Mouse (Mus musculus): ENCODE measurements at regions not wholly inside any gene's neighbourhood (a gene's known extent, or its start where the extent isn't known, plus 50 kb on each side); places are given as distances from the start of the nearest gene placed in this dataset.

DNA sequence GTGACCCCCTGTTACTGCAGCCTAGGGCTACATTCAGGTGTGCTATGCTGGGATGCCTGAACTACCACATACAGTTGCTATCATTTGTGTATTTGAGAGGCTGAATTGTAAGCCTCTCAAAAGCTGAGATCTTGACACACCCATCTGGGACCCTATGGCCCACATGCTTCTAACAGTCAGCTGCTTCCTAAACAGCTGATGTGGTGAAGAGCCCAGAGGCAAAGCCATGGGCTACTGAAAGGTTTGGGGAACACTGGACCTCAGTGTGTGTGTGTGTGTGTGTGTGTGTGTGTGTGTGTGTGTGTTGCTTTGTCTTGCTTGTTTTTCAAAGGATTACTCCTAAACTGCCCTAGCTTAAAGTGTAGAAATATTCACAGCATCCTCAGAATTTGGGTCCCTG lies 75.0 kb downstream of the Lbh start:
- no peak for DNase-seq

DNA sequence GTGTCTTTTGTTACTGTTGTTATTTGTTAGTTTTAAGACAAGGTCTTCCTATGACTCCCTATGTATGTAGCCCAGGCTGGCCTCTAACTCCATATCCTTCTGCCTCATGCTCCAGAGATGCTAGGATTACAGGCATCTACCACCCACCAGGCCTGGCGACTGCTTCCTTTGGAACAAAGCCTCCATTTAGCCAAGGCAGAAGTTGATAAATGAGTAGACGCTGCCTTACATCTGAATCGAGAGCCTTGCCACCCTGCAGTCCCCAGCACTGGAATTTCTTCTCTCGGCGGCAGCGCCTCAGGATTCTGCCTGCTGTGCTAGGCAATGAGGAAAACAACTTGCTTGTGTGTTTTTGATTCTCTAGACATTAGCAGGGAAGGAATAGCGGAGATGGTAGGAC lies 75.5 kb downstream of the Lbh start:
- DNase-seq: no peak

DNA sequence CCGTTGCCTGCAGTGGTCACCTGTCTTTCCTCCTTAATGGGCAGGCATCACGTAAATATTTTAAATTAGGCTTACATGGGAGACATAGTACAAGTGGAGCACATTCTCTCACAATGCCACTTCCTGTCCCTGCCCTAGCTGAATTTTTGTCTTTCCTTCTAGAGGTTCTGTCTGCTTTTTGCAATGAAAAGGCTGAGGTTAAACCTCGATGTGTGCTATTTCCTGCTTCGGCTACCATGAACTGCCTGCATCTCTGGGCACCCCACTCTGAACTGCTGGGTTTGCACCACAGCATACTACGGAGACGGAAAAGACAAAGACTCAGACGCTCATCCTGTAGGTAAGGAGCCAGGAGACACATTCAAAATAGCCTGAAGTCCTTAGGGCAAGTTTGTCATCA lies 78.4 kb downstream of the Lbh start:
- DNase-seq: no peak

DNA sequence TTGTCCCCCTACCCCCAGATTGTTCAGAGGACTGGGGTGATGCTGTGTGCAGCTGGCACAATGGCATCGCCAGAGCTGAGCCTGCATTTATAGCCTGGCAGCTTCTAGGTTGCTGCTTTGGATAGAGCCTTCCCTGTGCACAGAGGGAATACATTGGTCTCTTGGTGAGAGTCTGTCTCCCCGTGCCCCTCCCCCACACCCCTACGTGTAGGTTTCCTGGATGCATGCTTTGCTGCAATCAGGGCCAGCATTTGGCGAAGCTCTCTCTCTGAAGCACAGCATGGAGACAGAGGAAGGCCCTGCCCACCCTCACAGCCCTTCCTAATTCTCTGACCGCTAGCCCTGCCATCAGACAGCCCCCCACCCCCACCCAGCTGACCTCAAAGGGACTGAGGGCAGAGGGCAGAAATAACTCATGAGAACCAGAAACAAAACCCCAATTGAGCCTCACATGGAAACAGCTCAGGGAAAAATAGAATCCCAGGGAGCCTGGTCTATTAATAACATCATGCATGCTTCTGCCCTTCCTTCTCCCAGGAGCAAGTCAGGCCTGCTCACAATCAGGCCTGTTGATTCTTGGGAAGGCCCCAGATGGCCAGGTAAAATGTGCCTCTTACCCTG lies 79.3 kb downstream of the Lbh start:
- no peak for DNase-seq

DNA sequence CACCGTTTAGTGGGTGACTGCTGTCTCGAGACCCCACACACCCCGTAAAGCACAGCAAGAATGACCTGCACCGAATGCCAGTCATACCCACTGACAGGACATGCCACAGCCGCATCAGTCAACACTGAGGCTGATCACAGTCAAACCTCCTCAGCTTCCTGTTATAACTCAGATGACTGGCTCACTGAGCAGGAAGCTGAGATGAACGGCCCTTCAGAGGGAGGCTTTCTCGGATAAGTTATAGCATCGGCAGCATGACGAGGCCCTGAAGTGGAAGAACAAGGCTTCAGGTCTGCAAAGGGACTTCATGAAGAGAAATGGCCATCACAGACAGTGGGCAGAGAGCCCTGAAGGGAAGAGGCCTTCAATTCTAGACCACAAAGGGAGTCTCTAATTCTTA lies 87.0 kb downstream of the Lbh start:
- no peak for DNase-seq

DNA sequence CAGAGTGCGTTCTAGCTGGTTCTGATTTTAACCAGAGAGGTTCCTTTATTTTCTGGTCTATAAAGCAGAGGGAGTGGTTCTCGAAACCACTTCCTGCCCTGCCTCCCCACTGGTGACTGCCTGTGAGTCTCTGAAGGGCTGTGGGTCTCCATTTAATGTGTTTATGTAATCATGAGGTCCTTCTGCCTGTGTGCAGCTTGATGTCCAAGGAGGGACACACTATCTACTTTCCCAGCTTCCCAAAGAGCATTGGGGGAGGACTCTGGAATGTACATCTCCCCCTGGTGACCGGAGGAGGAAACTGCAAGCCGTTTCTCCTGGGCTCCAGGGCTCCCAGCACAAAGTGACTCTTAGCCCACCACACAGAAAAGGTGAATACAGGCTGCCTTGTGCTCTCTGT lies 90.8 kb downstream of the Lbh start:
- peak; percentile 35 to 57 for DNase-seq

DNA sequence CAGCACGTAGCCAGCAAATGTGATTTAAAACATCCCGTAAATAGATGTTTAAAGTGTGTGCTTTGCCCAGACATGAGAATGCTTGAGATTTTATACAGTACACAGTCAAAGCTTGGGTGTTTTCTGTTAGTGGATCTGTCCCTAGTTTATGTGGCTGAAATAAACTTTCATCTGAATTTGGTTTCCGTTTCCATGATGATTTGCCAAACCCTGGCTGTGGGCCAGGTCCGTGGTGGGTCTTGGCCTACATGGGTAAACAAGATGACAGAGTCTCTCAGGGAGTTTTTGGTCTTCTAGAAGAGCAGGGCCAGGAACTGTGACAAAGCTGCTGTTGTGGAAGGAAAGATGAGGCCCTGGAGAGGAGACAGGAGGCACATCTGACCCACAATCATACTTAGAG lies 91.9 kb downstream of the Lbh start:
- peak in 1 of 2 experiments; percentile 53 for DNase-seq

DNA sequence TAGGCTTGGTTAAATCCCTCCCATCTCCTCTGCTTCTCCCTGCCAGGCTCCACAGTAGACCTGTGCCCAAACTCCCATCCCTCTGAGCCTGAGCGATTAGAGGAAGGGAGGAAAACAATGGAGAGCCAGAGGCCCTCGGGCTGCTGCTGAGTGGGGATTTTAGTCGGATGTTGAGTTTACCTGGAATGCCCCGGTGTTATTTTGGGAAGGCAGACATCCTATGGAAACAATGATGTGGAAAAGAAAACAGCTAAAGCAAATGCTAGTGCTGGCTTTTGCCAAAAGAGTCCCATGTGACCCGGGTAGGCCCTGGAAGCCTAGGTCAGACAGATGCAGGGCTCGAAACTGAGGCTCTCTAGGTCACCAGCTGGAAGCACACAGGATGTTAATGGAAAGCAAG lies 94.3 kb downstream of the Lbh start:
- no peak for DNase-seq

DNA sequence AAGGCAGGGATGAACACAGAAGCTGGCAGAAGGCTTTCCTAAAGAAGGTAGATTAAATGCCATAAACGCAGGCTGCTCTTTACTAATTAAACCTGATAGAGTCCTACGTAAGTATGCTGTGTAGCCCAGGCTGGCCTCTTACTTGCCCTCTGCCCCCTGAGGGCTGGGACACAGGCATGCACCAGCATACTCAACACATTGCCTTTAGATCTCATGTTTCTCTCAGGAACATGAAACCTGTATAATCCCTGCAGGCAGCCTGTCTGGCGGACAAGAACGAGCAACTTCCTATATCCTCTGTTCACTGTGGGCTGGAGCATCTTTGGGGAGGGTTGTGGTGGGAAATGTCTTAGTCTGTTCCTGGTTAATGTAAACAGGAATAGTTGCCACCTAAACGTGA lies 94.8 kb upstream of the Lclat1 start:
- DNase-seq: no peak

DNA sequence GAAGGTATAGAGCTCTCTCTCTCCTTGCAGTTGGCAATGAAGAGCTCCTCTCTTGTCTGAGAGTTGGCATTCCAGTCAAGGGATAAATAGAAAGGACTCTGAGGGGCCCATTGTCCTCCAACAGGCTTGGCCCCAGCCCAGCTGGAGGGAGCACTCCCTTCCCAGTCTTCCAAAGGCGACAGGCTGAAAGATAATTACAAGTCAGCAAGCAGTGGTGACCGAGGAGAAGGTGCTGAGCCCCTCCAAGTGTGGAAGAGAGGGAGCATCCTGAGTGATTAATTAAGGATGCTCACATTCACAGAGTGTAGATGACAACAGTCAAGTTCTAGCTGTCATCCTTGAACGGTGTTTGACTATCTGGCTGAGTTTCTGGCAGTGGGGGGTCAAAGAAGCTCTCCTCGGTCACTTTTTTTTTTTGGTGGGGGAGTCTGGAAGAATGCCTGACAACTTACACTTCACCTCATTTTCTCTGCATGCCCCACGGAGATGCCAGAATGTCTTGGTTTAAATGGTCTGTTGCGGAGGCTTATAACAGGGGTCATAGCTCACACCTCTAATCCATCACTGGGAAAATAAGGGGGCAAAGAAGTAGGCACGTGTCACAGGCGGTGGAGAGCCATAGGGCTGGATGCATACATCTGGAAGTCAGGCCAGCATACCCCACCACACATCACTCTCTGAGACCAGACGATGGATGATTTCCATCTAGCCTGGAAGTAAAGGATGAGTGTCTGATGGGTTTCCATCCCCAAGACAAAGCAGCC lies 93.5 kb upstream of the Lclat1 start:
- peak in 1 of 2 experiments; percentile 11 for DNase-seq

DNA sequence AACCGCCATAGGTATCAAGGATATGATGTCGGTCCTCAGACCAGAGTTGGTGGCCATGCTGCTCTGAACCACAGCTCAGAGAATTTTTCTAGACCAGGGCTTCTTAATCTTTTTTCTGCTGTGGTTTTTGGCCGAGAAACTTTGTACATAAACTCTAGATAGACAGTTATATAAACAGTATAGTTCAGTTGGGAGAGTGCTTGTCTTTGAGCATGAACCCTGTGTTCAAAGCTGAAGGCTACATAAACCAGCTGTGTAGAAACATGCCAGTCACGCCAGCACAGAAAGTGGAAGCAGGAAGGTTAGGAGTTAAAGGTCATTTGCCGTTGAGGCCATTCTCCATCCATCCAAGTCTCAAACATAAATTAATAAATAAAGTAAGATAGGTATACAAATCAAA lies 90.6 kb upstream of the Lclat1 start:
- no peak for DNase-seq

DNA sequence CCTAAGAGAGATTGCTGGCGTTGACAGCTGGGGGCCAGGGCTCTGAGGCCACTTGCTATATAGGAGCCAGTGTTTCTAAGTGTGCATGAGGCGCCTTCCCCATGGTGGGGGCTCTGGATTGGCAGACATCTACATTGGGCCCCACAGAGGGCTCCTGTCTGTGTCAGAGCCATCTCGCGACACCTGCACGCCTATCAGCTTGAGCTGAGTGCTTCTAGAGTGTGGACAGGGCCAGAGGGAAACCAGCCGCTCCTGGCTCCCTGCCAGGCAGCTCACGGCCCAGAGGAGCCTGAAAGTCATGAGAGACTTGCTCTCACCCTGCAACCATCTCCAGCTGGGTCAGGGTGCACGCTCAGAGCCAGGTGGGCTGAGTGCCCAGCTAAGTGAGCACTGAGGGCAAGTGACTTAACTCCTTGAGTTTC lies 85.1 kb upstream of the Lclat1 start:
- DNase-seq: peak in 1 of 2 experiments; percentile 29

DNA sequence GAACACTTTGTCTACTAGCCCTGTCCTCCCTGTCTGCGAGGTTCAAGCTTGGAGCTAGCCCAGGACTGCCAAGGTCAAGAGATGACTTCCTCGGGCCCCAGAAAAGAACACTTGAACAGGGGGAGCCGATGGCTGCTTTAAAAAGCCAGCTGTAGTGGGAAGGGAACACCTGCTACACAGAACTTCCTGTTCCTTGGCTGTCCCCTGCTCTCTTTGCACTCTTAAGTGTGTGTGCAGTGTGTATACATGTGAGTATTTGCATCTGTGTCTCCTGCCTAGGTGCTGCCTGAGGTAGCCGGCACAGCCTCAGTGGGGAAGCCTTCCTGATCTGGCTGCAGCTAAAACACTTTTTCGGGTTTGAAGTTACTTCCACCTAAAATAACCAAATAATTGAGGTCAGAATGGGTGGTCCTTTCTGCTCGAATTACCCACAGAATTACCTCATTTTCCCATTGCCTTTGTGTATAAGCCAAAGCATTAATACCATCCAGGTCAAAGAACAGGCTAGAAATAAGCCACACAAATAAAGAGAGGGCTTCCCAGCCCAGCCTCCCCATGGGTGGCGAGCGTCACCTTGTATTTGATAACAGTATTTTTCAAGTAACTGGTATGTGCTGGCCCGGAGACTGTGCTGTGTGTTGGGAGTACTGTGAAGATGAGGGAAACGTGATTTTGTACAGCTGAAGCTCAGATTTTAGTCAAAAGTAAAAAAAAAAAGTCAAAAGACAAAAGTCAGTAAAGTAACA lies 84.2 kb upstream of the Lclat1 start:
- DNase-seq: no peak

DNA sequence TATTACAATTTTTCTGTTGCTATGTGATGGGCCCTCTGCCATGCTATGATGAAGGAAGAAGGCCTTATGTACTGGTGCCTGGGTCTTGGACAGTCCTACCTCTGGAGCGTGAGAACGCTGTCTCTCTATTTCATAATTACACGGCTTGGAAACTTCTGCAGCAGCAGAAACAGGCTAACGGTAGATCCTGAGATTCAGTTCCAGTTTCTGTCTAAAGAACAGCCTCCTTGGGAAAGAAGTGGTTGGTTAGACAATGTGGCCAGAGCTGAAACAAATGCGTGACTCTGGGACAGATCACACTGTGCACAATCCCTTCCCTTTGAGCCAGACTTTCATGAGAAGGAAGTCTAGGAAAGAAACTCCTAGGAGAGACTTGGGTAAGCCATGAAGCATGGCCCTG lies 80.7 kb upstream of the Lclat1 start:
- no peak for DNase-seq

DNA sequence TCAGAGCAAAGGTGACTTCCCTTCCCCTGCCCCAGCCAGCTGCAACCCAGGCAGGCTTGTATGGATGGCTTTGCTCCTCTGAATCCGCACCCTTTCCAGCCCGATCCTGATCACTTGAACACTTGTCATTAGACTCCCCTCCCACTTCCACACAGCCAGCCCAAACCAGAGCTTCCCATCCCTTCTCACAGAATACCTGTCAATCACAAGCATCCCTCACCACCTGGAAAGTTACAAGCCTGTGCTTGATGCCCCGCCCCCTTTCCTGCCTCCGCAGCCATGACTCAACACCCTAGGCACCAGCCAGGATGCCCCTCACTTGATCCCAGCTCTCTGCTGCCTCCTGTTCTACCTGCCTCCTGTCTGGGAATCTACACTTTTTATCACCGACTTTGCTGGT lies 76.0 kb upstream of the Lclat1 start:
- DNase-seq: no peak

DNA sequence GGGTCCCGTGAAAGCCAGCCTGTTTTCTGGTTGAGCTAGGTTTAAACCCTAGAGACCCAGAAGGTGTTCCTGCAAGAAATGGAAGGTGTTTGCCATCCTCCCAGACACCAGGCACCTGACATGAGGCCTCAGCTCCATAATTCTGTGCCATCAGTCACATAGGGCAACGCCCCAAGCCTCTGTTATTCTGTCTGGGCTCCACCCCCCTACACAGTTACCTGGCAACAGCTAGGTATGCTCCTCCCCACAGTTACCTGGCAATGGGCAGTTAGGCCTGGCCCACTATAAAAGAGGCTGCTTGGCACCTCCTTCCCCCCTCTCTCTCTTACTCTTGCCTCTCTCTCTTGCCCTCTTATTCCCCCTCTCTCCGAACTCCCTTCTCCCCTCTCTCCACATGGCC lies 75.5 kb upstream of the Lclat1 start:
- DNase-seq: no peak

DNA sequence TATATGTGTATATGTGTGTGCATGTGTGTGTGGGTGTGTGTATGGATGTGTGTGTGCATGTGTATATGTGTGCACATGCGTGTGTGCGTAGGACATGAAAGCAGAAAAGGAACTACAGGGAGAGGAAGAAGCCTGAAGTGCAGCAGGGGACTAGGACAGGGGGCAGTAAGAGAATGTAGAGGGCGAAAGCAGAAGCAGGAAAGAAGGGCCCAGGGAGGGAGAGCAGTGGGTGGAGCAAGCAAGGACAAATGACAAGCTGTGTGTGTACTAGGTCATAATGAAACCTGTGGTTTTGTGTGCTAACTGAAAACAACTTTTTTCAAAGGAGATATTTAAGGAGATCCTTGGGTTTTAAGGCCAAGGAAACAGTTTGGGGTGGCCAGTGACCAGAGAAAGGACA lies 73.4 kb upstream of the Lclat1 start:
- DNase-seq: no peak

DNA sequence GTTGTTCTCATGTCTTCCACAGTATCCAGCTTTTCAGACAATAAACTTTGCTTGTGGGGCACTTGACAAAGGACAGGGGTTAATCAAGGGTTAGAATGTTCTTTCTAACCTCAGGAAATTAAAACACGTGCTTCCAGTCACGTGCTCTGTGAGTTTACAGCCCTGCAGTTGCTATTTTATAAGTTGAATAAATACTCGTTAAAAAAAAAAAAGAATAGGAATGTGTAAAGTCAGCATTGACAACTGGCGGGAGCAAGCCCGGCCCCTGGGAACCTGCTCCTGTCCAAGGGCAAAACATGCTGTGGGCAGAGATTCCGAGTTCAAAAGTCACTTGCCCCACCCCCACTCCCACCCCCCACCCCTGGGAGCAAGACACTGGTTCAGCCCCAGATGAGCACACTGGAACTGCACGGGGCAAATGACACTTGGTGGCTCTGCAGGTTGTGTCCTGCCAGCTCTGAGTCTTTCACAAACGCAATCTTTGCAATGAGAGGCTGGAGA lies 72.8 kb upstream of the Lclat1 start:
- no peak for DNase-seq

DNA sequence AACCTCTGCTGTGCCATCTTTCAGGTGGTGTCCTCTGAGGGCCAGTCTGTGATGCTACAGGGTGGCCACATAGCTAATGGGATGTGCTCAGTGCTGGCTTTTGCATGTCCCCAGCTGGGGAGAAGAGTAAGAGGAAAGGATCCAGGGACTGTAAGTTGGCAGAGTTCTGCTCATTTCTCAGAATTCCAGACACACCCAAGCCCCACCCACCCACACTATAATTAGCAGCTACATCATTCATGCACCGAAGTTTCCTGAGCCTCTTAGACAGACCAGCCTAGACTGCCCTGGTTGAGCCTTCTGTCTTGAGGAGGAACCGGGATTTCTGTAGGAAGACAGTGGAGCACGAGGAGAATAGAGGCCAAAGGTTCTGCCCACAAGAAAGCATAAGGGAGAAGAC lies 70.9 kb upstream of the Lclat1 start:
- no peak for DNase-seq

DNA sequence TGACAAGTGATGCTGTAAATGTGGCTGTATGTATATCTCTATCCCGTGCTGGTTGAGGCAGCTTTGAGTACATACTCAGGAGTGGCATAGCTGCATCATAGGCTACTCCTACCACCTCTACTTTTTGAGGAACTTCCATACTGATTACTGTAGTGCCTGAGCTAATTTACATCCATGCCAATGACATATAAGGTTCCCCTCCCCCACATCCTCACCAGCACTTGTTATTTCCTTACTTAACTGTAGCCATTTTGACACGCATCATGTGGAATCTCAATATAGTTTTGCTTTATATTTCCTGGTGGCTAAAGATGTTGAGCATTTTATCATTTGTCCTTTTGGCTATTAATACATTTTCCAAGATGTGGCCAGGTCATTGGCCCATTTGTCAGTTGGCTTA lies 69.2 kb upstream of the Lclat1 start:
- no peak for DNase-seq

DNA sequence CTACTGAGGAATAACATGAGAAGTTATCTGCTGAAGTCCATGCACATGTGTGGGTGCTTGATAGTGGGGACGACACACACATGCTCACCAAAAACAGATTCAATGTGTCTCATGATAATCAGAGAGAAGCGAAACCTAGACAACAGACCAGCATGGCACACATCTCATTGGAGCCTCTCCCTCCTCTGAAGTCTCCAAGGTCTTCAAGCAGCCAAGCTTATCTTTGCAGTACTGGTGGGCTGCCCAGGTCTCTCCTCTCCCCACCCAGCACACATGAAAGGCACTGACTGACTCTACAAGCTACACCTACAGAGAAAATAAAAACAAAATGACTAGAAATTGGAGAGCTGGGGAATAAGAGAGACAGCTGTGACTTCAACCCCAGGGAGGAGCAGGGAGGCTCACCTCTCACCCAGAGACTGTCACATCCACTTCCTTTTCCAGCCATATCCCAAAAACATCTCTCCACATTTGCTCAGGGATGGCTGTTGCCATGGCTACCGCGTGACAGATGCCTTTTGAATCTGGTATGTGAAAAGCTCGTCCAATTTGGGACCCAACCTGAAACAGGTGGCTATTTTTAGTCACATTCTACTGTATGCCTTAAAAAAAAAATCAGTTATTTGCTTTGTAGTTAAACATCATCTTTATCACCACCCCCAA lies 62.7 kb upstream of the Lclat1 start:
- DNase-seq: no peak

DNA sequence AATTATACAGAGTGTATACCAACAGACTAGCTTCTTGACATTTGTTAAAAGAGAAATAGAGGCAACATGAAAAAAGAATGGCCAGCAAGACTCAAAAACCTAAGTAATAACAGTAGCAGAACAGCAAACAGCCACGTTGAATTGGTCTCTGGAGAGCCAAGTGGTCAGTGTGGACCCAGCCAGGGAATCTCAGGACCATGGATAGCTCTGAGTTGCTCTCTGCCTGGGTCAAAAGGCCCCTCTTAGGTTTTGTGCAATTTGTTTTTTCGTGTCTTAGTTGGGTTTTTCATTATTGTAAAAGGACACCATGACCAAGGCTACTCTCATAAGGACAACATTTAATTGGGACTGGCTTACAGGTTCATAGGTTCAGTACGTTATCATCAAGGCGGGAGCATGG lies 60.8 kb upstream of the Lclat1 start:
- DNase-seq: no peak

DNA sequence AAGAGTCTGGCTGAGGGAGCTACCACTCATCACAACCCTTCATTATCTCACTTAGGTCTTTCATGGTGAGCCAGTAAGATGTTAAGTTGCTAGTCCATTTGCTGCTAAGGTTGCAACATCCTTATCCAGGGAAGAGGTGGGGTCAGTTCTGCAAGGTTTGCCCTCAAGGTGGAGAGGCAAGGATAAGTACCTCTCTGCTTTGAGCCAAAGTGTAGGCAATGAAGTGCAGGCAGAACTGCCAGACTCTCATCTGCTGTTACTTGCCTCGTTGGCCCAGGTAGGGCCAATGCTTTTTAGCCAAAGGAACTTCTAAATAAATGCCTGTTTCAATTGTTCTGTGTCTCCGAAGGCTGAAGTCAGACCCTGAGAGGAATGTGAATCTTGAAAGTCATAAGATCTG lies 59.6 kb upstream of the Lclat1 start:
- no peak for DNase-seq
